Mouse (Mus musculus): ENCODE results near the gene Tufm.

DNA sequence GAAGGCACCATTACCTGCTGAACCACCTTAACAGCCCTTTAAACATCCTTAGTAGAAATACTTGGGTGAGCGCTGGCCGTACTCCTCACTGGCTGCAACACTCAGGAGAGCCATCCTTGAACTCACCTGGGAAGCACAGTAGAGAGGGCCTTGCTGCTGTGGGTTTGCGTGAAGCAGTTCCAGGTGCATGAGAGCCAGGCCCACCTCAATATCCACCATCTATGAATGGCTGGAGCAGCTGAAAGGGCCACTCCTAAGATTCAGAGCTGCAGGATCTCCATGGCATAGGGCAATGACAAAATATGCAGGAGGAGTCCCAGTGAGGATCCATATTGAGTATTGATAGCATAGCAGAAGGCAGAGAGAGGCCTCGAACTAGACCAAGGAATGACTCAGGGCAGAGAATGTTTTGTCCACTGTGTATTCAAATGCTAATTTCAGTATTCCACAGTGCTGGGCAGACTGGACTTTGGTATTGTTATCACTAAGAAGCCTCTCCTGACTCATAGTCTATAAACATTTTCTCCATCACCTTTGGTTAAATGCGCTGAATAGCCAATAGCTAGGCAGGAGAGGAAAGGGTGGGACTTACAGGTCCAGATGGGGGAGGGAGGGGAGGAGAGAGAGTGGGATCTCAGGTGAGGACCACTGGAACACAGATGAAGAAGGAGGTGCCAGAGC, 31.2 kb downstream of the Tufm start:
- no peak for TF ChIP-seq CTCF (IDR thresholded peaks at IDR 0.05; ENCODE audit: insufficient read depth, low read depth, low read length)
- no peak for TF ChIP-seq POLR2A (IDR thresholded peaks at IDR 0.05; ENCODE audit: insufficient read depth, low read depth, low read length)
